Comparison of ENCODE assay signal across 9 mouse cellular contexts in the genomic region with DNA sequence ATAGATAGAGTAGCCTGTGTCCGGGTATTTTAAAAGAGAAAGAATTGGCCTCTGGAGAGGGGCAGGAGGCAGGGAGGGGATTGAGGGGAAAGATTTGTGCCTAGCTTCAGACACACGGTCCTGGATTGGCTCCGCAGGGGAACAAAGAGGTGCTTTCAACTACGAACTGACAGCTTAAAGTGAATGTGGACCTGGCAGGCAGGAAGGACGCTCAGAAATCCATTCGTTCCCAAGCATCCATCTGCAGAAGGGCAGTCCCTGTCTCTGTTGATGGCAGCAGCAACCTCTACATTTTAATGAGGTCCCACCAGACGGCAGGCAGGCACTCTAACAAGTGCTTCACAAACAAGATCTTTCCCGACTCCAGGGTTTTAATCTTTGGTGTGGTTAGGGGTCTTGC. TPM values are rescaled to one million over a fixed set of nuclear protein-coding genes. Genes with fewer than 3 reads are reported as not detected.
DNase-seq lines count a peak whose midpoint lies in the region; ATAC-seq and TF ChIP-seq lines count a peak whose summit lies in the region.
"Had no signal": no experiment of that assay in that cellular context is flagged by ENCODE, and none has a peak within 500 bp of the region (broad histone marks: within the 10 kb centered on the region; RNA-seq: fewer than 3 reads in every experiment).

No protein-coding gene starts in this region.

- TF ChIP-seq EP300 in ES-Bruce4 (IDR thresholded peaks at IDR 0.05; ENCODE audit: insufficient read depth, low read depth, low read length) = no peak

- H3K4me2 ChIP-seq in embryonic facial prominence, embryonic 15.5 days (replicated peaks) = peak overlapping the region; percentile 57
- peak overlapping the region; percentile 75 for H3K4me2 ChIP-seq in intestine, embryonic 14.5 days (ENCODE audit: low read length)
- H3K4me2 ChIP-seq in midbrain, embryonic 15.5 days = peak overlapping the region; percentile 67

- H3K27ac ChIP-seq in heart, embryonic 10.5 days = peak overlapping the region; percentile 88
- no peak overlapping the region for H3K27ac ChIP-seq in ES-Bruce4 (ENCODE audit: insufficient read depth, low read length)
- H3K27ac ChIP-seq in embryonic facial prominence, embryonic 15.5 days (replicated peaks) = no peak overlapping the region; the same call in 1 of the 2 replicates
- peak overlapping the region; percentile 69; the same call in 1 of the 2 replicates for H3K27ac ChIP-seq in intestine, embryonic 14.5 days (ENCODE audit: low read depth)
- H3K27ac ChIP-seq in midbrain, embryonic 15.5 days = peak overlapping the region; percentile 79

- DNase-seq in heart, embryonic 10.5 days (ENCODE audit: low spot score) = peak; percentile 72
- no peak for DNase-seq in heart, adult 8-10 months (ENCODE audit: low spot score)
- DNase-seq in intestine, embryonic 14.5 days (ENCODE audit: low spot score) = peak; percentile 53
- DNase-seq in thymus, postnatal 0 days (ENCODE audit: low spot score) = no peak
- no peak for DNase-seq in thymus, postnatal 10 days (ENCODE audit: low spot score in 2 of 2)

- no peaks in the 10 kb centered on the region for H3K36me3 ChIP-seq in heart, embryonic 10.5 days
- H3K36me3 ChIP-seq in ES-Bruce4 (ENCODE audit: control insufficient read depth, insufficient read depth, low read length, poor library complexity, severe bottlenecking) = no peaks in the 10 kb centered on the region
- no peaks in the 10 kb centered on the region for H3K36me3 ChIP-seq in embryonic facial prominence, embryonic 15.5 days
- H3K36me3 ChIP-seq in intestine, embryonic 14.5 days (ENCODE audit: control insufficient read depth, insufficient read depth, low read length) = no peaks in the 10 kb centered on the region
- H3K36me3 ChIP-seq in midbrain, embryonic 15.5 days (replicated peaks) = no peaks in the 10 kb centered on the region

- no peak for TF ChIP-seq CTCF in ES-Bruce4 (IDR thresholded peaks at IDR 0.05; ENCODE audit: low read depth, low read length)

- H3K9ac ChIP-seq in ES-Bruce4 (ENCODE audit: low read depth, poor library complexity, severe bottlenecking) = no peak overlapping the region
- H3K9ac ChIP-seq in embryonic facial prominence, embryonic 15.5 days = no peak overlapping the region
- peak overlapping the region; percentile 50 for H3K9ac ChIP-seq in intestine, embryonic 14.5 days (ENCODE audit: low read length)
- H3K9ac ChIP-seq in midbrain, embryonic 15.5 days = peak overlapping the region; percentile 42

- H3K9me3 ChIP-seq in heart, embryonic 10.5 days = no peaks in the 10 kb centered on the region
- no peaks in the 10 kb centered on the region for H3K9me3 ChIP-seq in ES-Bruce4 (replicated peaks; ENCODE audit: control insufficient read depth, insufficient read depth, low read length, poor library complexity, severe bottlenecking)
- H3K9me3 ChIP-seq in embryonic facial prominence, embryonic 15.5 days (replicated peaks) = no peaks in the 10 kb centered on the region
- H3K9me3 ChIP-seq in intestine, embryonic 14.5 days (ENCODE audit: control insufficient read depth, low read length) = no peaks in the 10 kb centered on the region
- H3K9me3 ChIP-seq in midbrain, embryonic 15.5 days = no peaks in the 10 kb centered on the region

- WGBS in heart, embryonic 10.5 days = 2% methylated on average over 8 of the region's 8 CpGs
- WGBS in embryonic facial prominence, embryonic 15.5 days = 3% methylated on average over 8 of the region's 8 CpGs
- 6% methylated on average over 8 of the region's 8 CpGs for WGBS in intestine, embryonic 14.5 days
- WGBS in midbrain, embryonic 15.5 days = 1% methylated on average over 8 of the region's 8 CpGs

- no peak for ATAC-seq in embryonic facial prominence, embryonic 15.5 days (ENCODE audit: insufficient number of reproducible peaks, low FRiP score, low TSS enrichment, low read depth)
- ATAC-seq in intestine, embryonic 14.5 days (replicated peaks; ENCODE audit: low FRiP score, low TSS enrichment, low read depth) = no peak
- peak; percentile 86 for ATAC-seq in midbrain, embryonic 15.5 days (replicated peaks)
- ATAC-seq: Patski had no signal

- no peaks in the 10 kb centered on the region; the same call in 1 of the 2 replicates for H3K27me3 ChIP-seq in heart, embryonic 10.5 days (ENCODE audit: insufficient read depth, poor library complexity, severe bottlenecking)
- H3K27me3 ChIP-seq in ES-Bruce4 (ENCODE audit: control insufficient read depth, insufficient read depth, low read length, poor library complexity, severe bottlenecking) = peaks cover 3% of the 10 kb centered on the region; the same call in 1 of the 2 replicates
- peaks cover 12% of the 10 kb centered on the region for H3K27me3 ChIP-seq in embryonic facial prominence, embryonic 15.5 days
- no peaks in the 10 kb centered on the region for H3K27me3 ChIP-seq in intestine, embryonic 14.5 days (replicated peaks; ENCODE audit: control insufficient read depth, insufficient read depth, low read length)
- H3K27me3 ChIP-seq in midbrain, embryonic 15.5 days (replicated peaks) = no peaks in the 10 kb centered on the region

- peaks cover 8% of the 10 kb centered on the region for H3K4me1 ChIP-seq in heart, embryonic 10.5 days
- no peaks in the 10 kb centered on the region for H3K4me1 ChIP-seq in ES-Bruce4 (ENCODE audit: control insufficient read depth, insufficient read depth, low read length)
- peaks cover 12% of the 10 kb centered on the region; the same call in 1 of the 2 replicates for H3K4me1 ChIP-seq in embryonic facial prominence, embryonic 15.5 days
- no peaks in the 10 kb centered on the region; the same call in 1 of the 2 replicates for H3K4me1 ChIP-seq in intestine, embryonic 14.5 days (replicated peaks; ENCODE audit: control insufficient read depth, insufficient read depth, low read length)
- H3K4me1 ChIP-seq in midbrain, embryonic 15.5 days = peaks cover 14% of the 10 kb centered on the region

- TF ChIP-seq POLR2A in ES-Bruce4 (IDR thresholded peaks at IDR 0.05; ENCODE audit: insufficient read depth, low read length) = no peak

- H3K4me3 ChIP-seq in heart, embryonic 10.5 days = peak overlapping the region; percentile 53
- H3K4me3 ChIP-seq in ES-Bruce4 (ENCODE audit: low read depth, low read length) = peak overlapping the region; percentile 9; the same call in 1 of the 2 replicates
- peak overlapping the region; percentile 34 for H3K4me3 ChIP-seq in embryonic facial prominence, embryonic 15.5 days (replicated peaks)
- peak overlapping the region; percentile 36 for H3K4me3 ChIP-seq in intestine, embryonic 14.5 days (ENCODE audit: low read depth, low read length)
- H3K4me3 ChIP-seq in midbrain, embryonic 15.5 days = peak overlapping the region; percentile 34

RNA-seq across cellular contexts. Expression of gene Pttg1, which starts 40.3 kb away (rescaled TPM):
- polyA plus RNA-seq in heart, embryonic 10.5 days (2016; fragmentation: Nextera tagmentation; extraction: Ambion mirVana) = 101 and 118 TPM in 2 replicates
- 10 to 100 TPM; 77.5 to 93.9 (median 90.6) TPM for total RNA-seq in heart, adult 8-10 months (2022)
- 200 and 202 TPM in 2 replicates for polyA plus RNA-seq in ES-Bruce4 (2011; ENCODE audit: insufficient read depth, insufficient read length, low read depth, missing spikeins)
- 76.3 and 83.4 TPM in 2 replicates for polyA plus RNA-seq in embryonic facial prominence, embryonic 15.5 days (2015; fragmentation: Nextera tagmentation; extraction: Ambion mirVana)
- polyA plus RNA-seq in intestine, embryonic 14.5 days (2014; fragmentation: Nextera tagmentation; extraction: Ambion mirVana) = 67.1 and 70.7 TPM in 2 replicates
- 37.4 and 43.8 TPM in 2 replicates for polyA plus RNA-seq in midbrain, embryonic 15.5 days (2015; fragmentation: Nextera tagmentation; extraction: Ambion mirVana)
- polyA plus RNA-seq in thymus, postnatal 0 days (2015; fragmentation: Nextera tagmentation; extraction: Ambion mirVana) = 112 and 114 TPM in 2 replicates

RNA-seq across cellular contexts. Expression of gene Slu7, which starts 47.8 kb away (rescaled TPM):
- 36.6 and 44.1 TPM in 2 replicates for polyA plus RNA-seq in heart, embryonic 10.5 days (2016; fragmentation: Nextera tagmentation; extraction: Ambion mirVana)
- total RNA-seq in heart, adult 8-10 months (2022) = 10 to 100 TPM; 28.0 to 30.8 (median 30.1) TPM
- polyA plus RNA-seq in ES-Bruce4 (2011; ENCODE audit: insufficient read depth, insufficient read length, low read depth, missing spikeins) = 50.7 and 51.1 TPM in 2 replicates
- 56.9 and 58.5 TPM in 2 replicates for polyA plus RNA-seq in embryonic facial prominence, embryonic 15.5 days (2015; fragmentation: Nextera tagmentation; extraction: Ambion mirVana)
- 45.0 and 55.6 TPM in 2 replicates for polyA plus RNA-seq in intestine, embryonic 14.5 days (2014; fragmentation: Nextera tagmentation; extraction: Ambion mirVana)
- polyA plus RNA-seq in midbrain, embryonic 15.5 days (2015; fragmentation: Nextera tagmentation; extraction: Ambion mirVana) = 65.3 and 66.8 TPM in 2 replicates
- polyA plus RNA-seq in thymus, postnatal 0 days (2015; fragmentation: Nextera tagmentation; extraction: Ambion mirVana) = 66.2 and 71.7 TPM in 2 replicates

Comparison
In these comparisons a context has a peak if more than half of its experiments do, and no peak if none do; other contexts are left out.
1. DNase-seq: peak in heart, embryonic 10.5 days (single experiment) and intestine, embryonic 14.5 days (single experiment); none in heart, adult 8-10 months (single experiment), thymus, postnatal 0 days (single experiment) and thymus, postnatal 10 days (0 of 2).
2. H3K27ac ChIP-seq: peak in heart, embryonic 10.5 days (single experiment), intestine, embryonic 14.5 days (single experiment) and midbrain, embryonic 15.5 days (single experiment); none in ES-Bruce4 (single experiment) and embryonic facial prominence, embryonic 15.5 days (single experiment).
3. H3K9ac ChIP-seq: peak in intestine, embryonic 14.5 days (single experiment) and midbrain, embryonic 15.5 days (single experiment); none in ES-Bruce4 (single experiment) and embryonic facial prominence, embryonic 15.5 days (single experiment).
4. Peak in every context shown above with its lines, with median percentiles within 50 percentile points of each other: H3K4me3 ChIP-seq and H3K4me2 ChIP-seq.